Mouse (Mus musculus) midbrain, embryonic 13.5 days (tissue): ENCODE results near the gene Htr2b. TPM values are rescaled to one million over a fixed set of nuclear protein-coding genes. Genes with fewer than 3 reads are reported as not detected.

ENCODE experiments used
- ATAC-seq: fragments of 200-750 bp; cut with Nextera tagmentation; 2 replicates; pipeline ENCODE4 v1.8.0; 2017; ENCODE audit warnings: mild to moderate bottlenecking, moderate TSS enrichment, moderate library complexity
- H3K27ac ChIP-seq: fragments of 300-500 bp; sonication (generic); 2 replicates; pipeline ENCODE4 v1.5.1; 2015; ENCODE audit warnings: inconsistent platforms, mild to moderate bottlenecking, moderate library complexity
- H3K27me3 ChIP-seq: fragments of 300-500 bp; sonication (generic); 2 replicates; pipeline ENCODE4 v1.6.1; 2015; ENCODE audit warnings: mild to moderate bottlenecking, inconsistent platforms
- H3K36me3 ChIP-seq: fragments of 300-500 bp; sonication (generic); 2 replicates; pipeline ENCODE4 v1.6.1; 2015; ENCODE audit warnings: mild to moderate bottlenecking, inconsistent platforms
- H3K4me1 ChIP-seq: fragments of 300-500 bp; sonication (generic); replicated peaks from 2 replicates; pipeline ENCODE4 v1.6.1; 2015; ENCODE audit warnings: inconsistent platforms
- H3K4me2 ChIP-seq: fragments of 300-500 bp; sonication (generic); replicated peaks from 2 replicates; pipeline ENCODE4 v1.6.1; 2015; ENCODE audit warnings: moderate library complexity, mild to moderate bottlenecking, inconsistent platforms
- H3K4me3 ChIP-seq: fragments of 300-500 bp; sonication (generic); replicated peaks from 2 replicates; pipeline ENCODE4 v1.5.1; 2015; ENCODE audit warnings: mild to moderate bottlenecking, inconsistent platforms
- H3K9ac ChIP-seq: fragments of 300-500 bp; sonication (generic); replicated peaks from 2 replicates; pipeline ENCODE4 v1.6.1; 2015; ENCODE audit warnings: mild to moderate bottlenecking, inconsistent platforms
- H3K9me3 ChIP-seq: fragments of 300-500 bp; sonication (generic); 2 replicates; pipeline ENCODE4 v1.6.1; 2016; ENCODE audit warnings: mild to moderate bottlenecking, inconsistent platforms
- WGBS: fragments of 180-500 bp; shearing (Covaris S2); methylation state at CpG from one replicate; pipeline ENCODE4 v1.1.7; 2015; 5-methylcytosine and 5-hydroxymethylcytosine counted together
- polyA plus RNA-seq: library from polyadenylated mRNA; unstranded; fragments of >200 nt; fragmentation: Nextera tagmentation; extraction: Ambion mirVana; gene quantifications from 2 replicates; pipeline ENCODE4 v1.2.1, GENCODE M21; 2015

Gene Htr2b
- polyA plus RNA-seq, 1 experiment from 2014 or later: 0.15 TPM

- no peak for ATAC-seq
- Histone ChIP-seq H3K4me3 (no peak overlapping the region), H3K4me2 (no peak overlapping the region), H3K9me3 (no peaks in the 10 kb centered on the region), H3K27me3 (no peaks in the 10 kb centered on the region), H3K36me3 (peaks cover 7% of the 10 kb centered on the region; the same call in 1 of the 2 replicates), H3K9ac (no peak overlapping the region), H3K27ac (no peak overlapping the region), H3K4me1 (no peaks in the 10 kb centered on the region)
- 86% methylated on average over 5 of the region's 5 CpGs for WGBS
Measured at GRCm38 (mm10) chr1:86147557-86147956, 35.8 kb upstream of the Htr2b start.

GRCm38 (mm10) chr1:86146293-86146692 is 34.5 kb upstream of the Htr2b start:
- H3K9ac ChIP-seq: no peak overlapping the region
- H3K27ac ChIP-seq: no peak overlapping the region
- no peaks in the 10 kb centered on the region for H3K27me3 ChIP-seq
- ATAC-seq: no peak
- 87% methylated on average over 5 of the region's 5 CpGs for WGBS
- no peak overlapping the region for H3K4me3 ChIP-seq
- H3K9me3 ChIP-seq: no peaks in the 10 kb centered on the region
- H3K4me2 ChIP-seq: no peak overlapping the region
- peaks cover 13% of the 10 kb centered on the region; the same call in 1 of the 2 replicates for H3K36me3 ChIP-seq
- no peaks in the 10 kb centered on the region for H3K4me1 ChIP-seq

- Histone ChIP-seq H3K4me3 (no peak overlapping the region), H3K9me3 (no peaks in the 10 kb centered on the region), H3K4me1 (no peaks in the 10 kb centered on the region), H3K27ac (no peak overlapping the region), H3K9ac (no peak overlapping the region), H3K27me3 (no peaks in the 10 kb centered on the region), H3K36me3 (peaks cover 31% of the 10 kb centered on the region), H3K4me2 (no peak overlapping the region)
- WGBS: 78% methylated on average over 21 of the region's 21 CpGs
- no peak for ATAC-seq
Measured at GRCm38 (mm10) chr1:86144001-86144944, 32.5 kb upstream of the Htr2b start.

GRCm38 (mm10) chr1:86143165-86143564 is 31.4 kb upstream of the Htr2b start:
- no peaks in the 10 kb centered on the region for H3K4me1 ChIP-seq
- no peak for ATAC-seq
- no peak overlapping the region for H3K9ac ChIP-seq
- H3K9me3 ChIP-seq: no peaks in the 10 kb centered on the region
- 89% methylated on average over 4 of the region's 4 CpGs for WGBS
- H3K27me3 ChIP-seq: no peaks in the 10 kb centered on the region
- peaks cover 41% of the 10 kb centered on the region for H3K36me3 ChIP-seq
- no peak overlapping the region for H3K4me2 ChIP-seq
- no peak overlapping the region for H3K4me3 ChIP-seq
- no peak overlapping the region for H3K27ac ChIP-seq

- no peak overlapping the region for H3K27ac ChIP-seq
- H3K4me3 ChIP-seq: no peak overlapping the region
- peaks cover 60% of the 10 kb centered on the region for H3K36me3 ChIP-seq
- H3K27me3 ChIP-seq: no peaks in the 10 kb centered on the region
- no peaks in the 10 kb centered on the region for H3K9me3 ChIP-seq
- no peak overlapping the region for H3K4me2 ChIP-seq
- H3K9ac ChIP-seq: no peak overlapping the region
- no peaks in the 10 kb centered on the region for H3K4me1 ChIP-seq
- no peak for ATAC-seq
- WGBS: 77% methylated on average over 3 of the region's 3 CpGs
Measured at GRCm38 (mm10) chr1:86141081-86141480, 29.3 kb upstream of the Htr2b start.

GRCm38 (mm10) chr1:86135315-86135714 is 23.5 kb upstream of the Htr2b start:
- no peak for ATAC-seq
- Histone ChIP-seq H3K4me3 (no peak overlapping the region), H3K27me3 (no peaks in the 10 kb centered on the region), H3K4me2 (no peak overlapping the region), H3K27ac (no peak overlapping the region), H3K36me3 (peaks cover 84% of the 10 kb centered on the region), H3K9ac (no peak overlapping the region), H3K4me1 (no peaks in the 10 kb centered on the region), H3K9me3 (no peaks in the 10 kb centered on the region)
- WGBS: 90% methylated on average over 6 of the region's 6 CpGs

- ATAC-seq: no peak
- no peak within 1 kb of the TSS for H3K4me2 ChIP-seq
- WGBS: 98% methylated on average over 4 of the region's 4 CpGs
- no peaks in the 10 kb centered on the region for H3K4me1 ChIP-seq
- peaks cover 83% of the 10 kb centered on the region for H3K36me3 ChIP-seq
- H3K9ac ChIP-seq: no peak within 1 kb of the TSS
- no peak within 1 kb of the TSS for H3K4me3 ChIP-seq
- H3K9me3 ChIP-seq: no peaks in the 10 kb centered on the region
- no peak within 1 kb of the TSS for H3K27ac ChIP-seq
- no peaks in the 10 kb centered on the region for H3K27me3 ChIP-seq
Measured at GRCm38 (mm10) chr1:86133337-86133736, 21.6 kb upstream of the Htr2b start, which contains the start of gene Gm21972. TSS of gene Gm21972 (plus strand) at chr1:86133637.

- 100% methylated on average over 2 of the region's 2 CpGs for WGBS
- no peak overlapping the region for H3K9ac ChIP-seq
Measured at GRCm38 (mm10) chr1:86126036-86126435, 14.3 kb upstream of the Htr2b start.

GRCm38 (mm10) chr1:86119549-86119948 is 7.8 kb upstream of the Htr2b start:
- Histone ChIP-seq H3K36me3 (peaks cover 62% of the 10 kb centered on the region), H3K4me1 (no peaks in the 10 kb centered on the region), H3K9ac (no peak overlapping the region), H3K27me3 (no peaks in the 10 kb centered on the region), H3K4me2 (no peak overlapping the region), H3K27ac (no peak overlapping the region), H3K9me3 (no peaks in the 10 kb centered on the region), H3K4me3 (no peak overlapping the region)
- ATAC-seq: no peak
- WGBS: 92% methylated on average over 4 of the region's 4 CpGs

More at GRCm38 (mm10) chr1:86126036-86126435, 14.3 kb upstream of the Htr2b start:
- no peak overlapping the region for H3K4me2 ChIP-seq
- no peaks in the 10 kb centered on the region for H3K4me1 ChIP-seq
- H3K9me3 ChIP-seq: no peaks in the 10 kb centered on the region
- no peaks in the 10 kb centered on the region for H3K27me3 ChIP-seq
- no peak overlapping the region for H3K27ac ChIP-seq
- peaks cover 81% of the 10 kb centered on the region for H3K36me3 ChIP-seq
- ATAC-seq: no peak
- H3K4me3 ChIP-seq: no peak overlapping the region

- Histone ChIP-seq H3K4me2 (no peak overlapping the region), H3K9me3 (no peaks in the 10 kb centered on the region), H3K27ac (no peak overlapping the region), H3K4me1 (peaks cover 4% of the 10 kb centered on the region; the same call in 1 of the 2 replicates), H3K36me3 (peaks cover 28% of the 10 kb centered on the region), H3K4me3 (no peak overlapping the region), H3K27me3 (no peaks in the 10 kb centered on the region), H3K9ac (no peak overlapping the region)
- no peak for ATAC-seq
- WGBS: 96% methylated on average over 3 of the region's 3 CpGs
Measured at GRCm38 (mm10) chr1:86114141-86114540, 2.4 kb upstream of the Htr2b start.

- H3K9ac ChIP-seq: no peak overlapping the region
- H3K4me1 ChIP-seq: no peaks in the 10 kb centered on the region
- ATAC-seq: no peak
- H3K36me3 ChIP-seq: peaks cover 13% of the 10 kb centered on the region; the same call in 1 of the 2 replicates
- H3K4me3 ChIP-seq: no peak overlapping the region
- no peaks in the 10 kb centered on the region for H3K27me3 ChIP-seq
- no peaks in the 10 kb centered on the region for H3K9me3 ChIP-seq
- H3K4me2 ChIP-seq: no peak overlapping the region
- WGBS: 90% methylated on average over 1 of the region's 1 CpGs
- H3K27ac ChIP-seq: no peak overlapping the region
Measured at GRCm38 (mm10) chr1:86105054-86105453, 6.7 kb downstream of the Htr2b start.

GRCm38 (mm10) chr1:86094413-86094812 is 17.4 kb downstream of the Htr2b start:
- Histone ChIP-seq H3K4me3 (no peak overlapping the region), H3K27ac (no peak overlapping the region), H3K9ac (no peak overlapping the region), H3K27me3 (no peaks in the 10 kb centered on the region), H3K9me3 (no peaks in the 10 kb centered on the region), H3K4me2 (no peak overlapping the region), H3K36me3 (peaks cover 72% of the 10 kb centered on the region), H3K4me1 (no peaks in the 10 kb centered on the region)
- ATAC-seq: no peak
- WGBS: 95% methylated on average over 7 of the region's 7 CpGs
